Mouse (Mus musculus): Measurements from ENCODE around the gene Hsd17b3. TPM values are rescaled to one million over a fixed set of nuclear protein-coding genes. Genes with fewer than 3 reads are reported as not detected.

Gene Hsd17b3
- total RNA-seq, 2 experiments from 2014 or later = not detected

DNA sequence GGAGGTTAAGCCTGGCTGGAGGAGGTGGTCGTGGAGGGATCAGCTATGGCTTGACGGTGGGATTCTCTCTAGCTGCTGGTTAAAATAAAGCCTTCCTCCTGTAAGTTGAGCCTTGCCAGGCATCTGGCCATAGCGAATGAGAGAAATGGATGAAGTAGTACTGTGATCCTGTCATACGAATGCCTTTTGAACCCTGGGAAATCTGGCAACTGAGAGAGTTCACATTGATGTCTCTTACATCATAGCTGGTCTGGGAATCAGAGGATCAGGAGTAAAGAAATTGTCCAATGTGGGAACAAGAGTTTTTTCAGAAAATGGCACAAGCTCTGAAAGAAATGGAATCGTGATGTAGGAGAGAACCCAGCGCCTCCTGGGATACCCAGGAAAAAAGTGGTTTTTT is 55.1 kb downstream of the Hsd17b3 start:
- intact Hi-C loops (cut with DNase I) = loop anchor here (10.0 kb wide), 2 partner anchors 469 to 669 kb away; no protein-coding TSS in a partner anchor

DNA sequence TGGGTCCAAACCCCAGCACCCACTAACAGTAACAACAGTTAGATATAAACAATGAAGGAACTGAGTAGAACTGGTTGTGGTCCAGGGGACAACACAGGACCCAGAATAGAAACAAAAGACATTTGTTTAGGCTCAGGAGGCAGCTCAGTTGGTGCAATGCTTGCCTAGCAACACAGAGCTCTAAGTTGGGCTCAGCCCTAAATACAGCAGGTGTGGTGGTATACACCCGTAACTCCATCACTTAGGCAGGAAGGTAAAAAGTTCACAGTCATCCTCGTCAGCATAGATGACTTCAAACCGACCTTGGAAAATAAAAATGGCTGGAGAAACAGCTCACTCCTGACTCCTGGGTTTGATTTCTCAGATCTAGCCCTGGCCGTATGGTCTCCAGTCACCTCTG is 55.8 kb downstream of the Hsd17b3 start:
- no peak for DNase-seq (ENCODE audit: low spot score in 2 of 2)
- intact Hi-C loops (cut with DNase I) = loop anchor here (10.0 kb wide), 2 partner anchors 468 to 668 kb away; no protein-coding TSS in a partner anchor

More for the DNA sequence above, 55.1 kb downstream of the Hsd17b3 start:
- DNase-seq (ENCODE audit: low spot score in 2 of 2) = no peak

DNA sequence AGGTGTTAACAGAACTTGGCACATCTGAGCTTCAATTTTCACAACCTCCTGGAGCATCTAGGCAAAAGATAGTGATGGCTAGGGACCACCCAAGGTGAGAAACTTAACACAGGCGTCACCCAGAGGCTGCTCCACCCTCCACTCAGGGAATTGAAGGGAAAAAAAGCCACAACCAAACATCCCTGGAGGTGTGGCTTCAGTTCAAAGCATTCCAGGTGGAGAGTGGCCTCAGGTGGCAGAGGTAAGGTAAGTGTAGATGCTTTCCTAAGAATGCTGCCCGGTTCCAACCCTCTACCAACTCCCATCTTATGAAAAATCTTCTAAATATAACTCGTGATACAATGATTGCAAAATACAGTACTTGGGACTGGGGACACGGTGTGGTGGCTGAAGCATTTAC is 57.8 kb downstream of the Hsd17b3 start:
- intact Hi-C loops (cut with DNase I) = loop anchor here (10.0 kb wide), 2 partner anchors 466 to 666 kb away; no protein-coding TSS in a partner anchor

DNA sequence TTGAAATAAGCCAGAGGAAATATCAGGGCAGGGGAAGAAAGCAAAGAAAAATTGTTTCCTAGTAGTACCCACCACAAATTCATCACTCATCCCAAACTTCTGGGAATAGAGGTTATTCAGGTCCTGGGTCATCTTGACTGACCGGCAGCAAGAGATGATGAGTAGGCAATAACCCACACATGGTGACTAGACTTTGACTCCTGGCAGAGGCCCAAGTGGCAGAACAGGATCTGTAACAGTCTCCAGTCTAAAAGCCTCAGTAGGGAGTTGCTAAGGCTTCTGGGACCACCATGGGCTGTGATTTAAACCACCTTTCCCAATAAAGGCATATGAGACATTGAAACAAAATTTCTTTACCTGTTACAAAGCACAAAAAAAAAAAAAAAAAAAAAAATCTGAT is 58.2 kb downstream of the Hsd17b3 start:
- intact Hi-C loops (cut with DNase I) = loop anchor here (10.0 kb wide), 2 partner anchors 466 to 666 kb away; no protein-coding TSS in a partner anchor
- DNase-seq (ENCODE audit: low spot score in 2 of 2) = no peak

More for the DNA sequence above, 57.8 kb downstream of the Hsd17b3 start:
- no peak for DNase-seq (ENCODE audit: low spot score in 2 of 2)

DNA sequence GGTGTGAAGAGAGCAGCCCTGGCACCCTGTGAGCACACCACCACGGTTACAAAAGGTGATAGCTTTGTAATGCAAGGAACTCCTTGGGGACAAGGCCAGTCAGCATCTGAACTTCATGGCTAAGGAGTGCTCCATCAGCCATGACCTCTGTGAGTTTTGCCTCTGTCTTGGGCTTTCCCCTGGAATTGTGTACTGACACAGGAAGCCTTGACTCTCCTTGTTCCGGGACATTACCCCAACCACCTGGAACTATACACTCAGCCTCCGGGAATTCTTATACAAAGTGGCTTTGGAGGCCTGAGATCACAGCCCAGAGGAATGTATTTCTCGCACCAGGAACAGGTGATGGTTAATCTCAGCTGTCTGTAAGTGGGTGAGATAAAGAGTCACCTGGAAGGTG is 64.2 kb downstream of the Hsd17b3 start:
- intact Hi-C loops (cut with DNase I) = no loop called here
- DNase-seq (ENCODE audit: low spot score in 2 of 2) = no peak

DNA sequence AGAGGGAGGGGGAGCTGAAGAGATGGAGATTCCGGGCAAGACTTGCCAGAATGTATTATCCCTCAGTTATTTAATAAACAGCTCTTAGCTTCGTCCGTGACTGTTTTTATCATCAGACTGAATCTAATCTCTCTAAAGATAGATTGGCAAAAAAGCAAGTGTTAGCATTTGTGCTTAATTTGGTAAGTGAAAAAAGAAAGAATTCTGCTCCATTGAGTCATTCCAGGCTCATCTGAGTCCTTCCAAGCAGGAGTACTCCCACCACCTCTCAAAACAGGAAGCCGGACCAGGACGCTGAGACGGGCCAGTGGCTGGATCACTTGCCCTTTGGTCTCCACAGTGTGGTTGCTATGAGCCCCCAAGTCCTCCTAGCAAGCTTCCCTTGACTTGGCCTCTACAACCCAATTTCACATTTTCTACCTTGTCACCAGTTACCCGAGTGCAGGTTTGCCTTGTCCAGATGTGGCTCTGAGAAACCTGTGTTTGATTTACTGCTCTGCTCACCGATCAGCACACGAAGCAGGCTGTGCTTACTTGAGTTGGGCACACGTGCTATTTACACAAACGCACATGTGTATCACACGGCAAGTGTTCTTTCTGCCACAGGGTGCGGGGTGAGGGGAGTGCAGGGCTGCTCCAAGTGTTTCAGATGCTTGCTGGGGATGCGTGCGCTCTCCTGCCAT is 66.1 kb downstream of the Hsd17b3 start:
- peak; percentile 10 to 40 for DNase-seq (ENCODE audit: low spot score in 2 of 2)
- intact Hi-C loops (cut with DNase I) = no loop called here

DNA sequence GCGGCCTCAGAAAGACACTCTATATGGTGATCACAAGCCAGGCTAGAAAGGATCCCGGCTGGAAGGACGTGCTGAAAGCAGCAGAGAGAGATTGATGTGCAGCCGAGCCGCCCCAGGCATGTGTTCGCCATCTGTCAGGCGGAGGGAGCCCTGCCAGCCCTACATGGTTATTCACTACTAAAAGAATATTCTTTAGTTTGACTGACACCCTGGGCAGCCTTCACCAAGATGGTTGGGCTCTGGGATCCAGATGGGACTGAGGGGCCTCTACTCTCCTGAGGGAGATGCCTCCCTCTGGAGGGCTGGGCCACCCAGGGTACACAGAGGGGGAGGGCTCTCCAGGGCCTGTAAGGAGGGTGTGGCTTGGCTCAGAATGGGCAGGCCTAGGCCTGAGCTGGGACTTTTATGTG is 68.1 kb downstream of the Hsd17b3 start:
- peak; percentile 75 to 83 for DNase-seq (ENCODE audit: low spot score in 2 of 2)
- intact Hi-C loops (cut with DNase I) = no loop called here

DNA sequence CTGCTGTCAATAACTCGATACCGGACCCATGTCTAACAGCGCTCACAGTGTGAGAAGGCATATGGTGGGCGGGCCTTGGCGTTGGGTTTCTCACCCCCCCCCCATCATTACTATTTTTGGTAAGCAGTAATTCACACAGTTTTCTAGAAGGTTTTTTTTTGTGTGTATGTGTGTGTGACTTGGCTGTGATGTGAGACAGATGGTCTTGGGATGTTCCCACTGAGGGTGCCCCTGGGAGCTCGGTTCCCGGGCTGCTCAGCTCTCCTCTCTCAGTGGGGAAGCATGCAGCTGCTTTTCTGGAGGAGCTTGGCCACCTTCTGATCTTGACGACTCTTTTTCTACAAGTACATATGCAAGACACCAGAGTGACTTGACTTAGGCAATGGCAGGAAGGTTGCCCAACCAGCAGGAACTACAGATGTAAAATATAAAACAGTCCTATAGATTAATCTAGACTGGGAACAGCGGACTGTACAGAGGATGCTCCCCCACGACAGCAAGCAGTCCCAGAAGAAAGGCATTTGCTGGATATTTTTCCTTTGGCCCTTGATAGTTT is 70.4 kb downstream of the Hsd17b3 start:
- DNase-seq (ENCODE audit: low spot score in 2 of 2) = peak; percentile 15 to 48
- intact Hi-C loops (cut with DNase I) = no loop called here

DNA sequence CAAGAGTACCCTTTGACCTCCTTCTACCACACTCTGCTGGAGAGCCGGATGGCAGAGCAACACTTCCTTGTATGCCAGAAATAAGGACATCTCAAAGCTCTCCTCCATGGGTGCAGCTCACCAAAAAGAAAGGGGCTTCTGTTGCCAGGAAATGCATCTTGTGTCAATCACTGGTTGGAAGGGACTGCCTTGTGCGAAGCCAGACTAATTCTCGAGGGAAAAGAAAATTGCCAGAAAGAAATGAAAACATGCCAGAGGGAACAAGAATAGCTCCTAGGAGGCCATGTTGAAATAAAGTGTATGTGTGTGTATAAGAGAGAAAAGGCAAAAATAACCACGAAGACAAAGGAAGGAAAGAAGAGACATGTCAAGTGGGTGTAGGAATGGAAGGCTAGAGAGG is 73.0 kb downstream of the Hsd17b3 start:
- DNase-seq (ENCODE audit: low spot score in 2 of 2) = no peak
- intact Hi-C loops (cut with DNase I) = no loop called here

DNA sequence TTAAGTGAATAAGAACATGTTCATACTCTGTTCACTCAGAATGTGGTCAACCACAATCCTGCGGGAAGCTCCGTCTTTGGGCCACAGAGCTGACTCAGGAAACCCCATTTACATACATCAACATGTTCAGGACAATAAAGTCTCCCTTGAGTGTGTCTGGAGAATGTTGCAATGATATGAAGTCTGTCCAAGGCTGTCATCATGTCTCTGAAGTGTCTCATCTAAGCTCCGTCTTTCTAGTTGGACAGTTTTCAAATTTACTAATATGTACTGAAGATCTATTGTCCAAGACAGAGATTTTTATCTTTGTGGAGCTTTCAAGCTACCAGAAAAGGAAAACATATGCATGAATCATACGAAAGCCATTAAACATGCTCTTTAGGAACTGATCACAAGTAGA is 77.9 kb downstream of the Hsd17b3 start:
- DNase-seq (ENCODE audit: low spot score in 2 of 2) = no peak
- intact Hi-C loops (cut with DNase I) = no loop called here

Other genes with a start within 250 kb of the Hsd17b3 start
- gene Slc35d2, start 40.1 kb upstream of the Hsd17b3 start, total RNA-seq (2021) = 1 to 10 TPM in 1 of 2 experiments, under 1 TPM in 1; 0.90 to 1.9 TPM
- 10 to 100 TPM; 13.4 to 14.4 TPM for gene Zfp367, start 64.0 kb upstream of the Hsd17b3 start, total RNA-seq (2021)
- 100 to 1,000 TPM; 158 to 167 TPM for gene Habp4, start 72.6 kb upstream of the Hsd17b3 start, total RNA-seq (2021)
- gene Cdc14b, start 186.1 kb upstream of the Hsd17b3 start, total RNA-seq (2021) = 1 to 10 TPM; 4.6 to 6.0 TPM
- gene Aaed1, start 223.5 kb upstream of the Hsd17b3 start, total RNA-seq (2021) = 10 to 100 TPM; 10.5 to 15.0 TPM